ENCODE assay signal across 18 mouse cellular contexts in genomic region chr13:58049121-58049520, GRCm38 (mm10).
"Had no signal": no experiment of that assay in that cellular context is flagged by ENCODE, and none has a peak within 500 bp of the region (broad histone marks: within the 10 kb centered on the region; RNA-seq: fewer than 3 reads in every experiment).

No protein-coding gene starts in this region.

- H3K27ac ChIP-seq: liver, embryonic 15.5 days; lung, embryonic 15.5 days; macrophage; midbrain, embryonic 13.5 days; midbrain, embryonic 15.5 days; neural tube, embryonic 13.5 days; neural tube, embryonic 15.5 days; stomach, embryonic 15.5 days; stomach, postnatal 0 days had no signal

- H3K4me3 ChIP-seq: liver, embryonic 15.5 days; lung, embryonic 15.5 days; megakaryocyte, embryonic 14.5 days; midbrain, embryonic 13.5 days; midbrain, embryonic 15.5 days; neural tube, embryonic 13.5 days; neural tube, embryonic 15.5 days; stomach, embryonic 15.5 days had no signal

- DNase-seq: liver, postnatal 0 days; lung, adult 2 months; lung, postnatal 14 days; lung, postnatal 36 days; right cerebral cortex, postnatal 14 days; thymus, adult 2 months; thymus, postnatal 25 days; thymus, postnatal 4 days had no signal

- H3K27me3 ChIP-seq: liver, embryonic 15.5 days; lung, embryonic 15.5 days; megakaryocyte, embryonic 14.5 days; midbrain, embryonic 13.5 days; midbrain, embryonic 15.5 days; neural tube, embryonic 13.5 days; neural tube, embryonic 15.5 days; stomach, embryonic 15.5 days had no signal

- H3K36me3 ChIP-seq: liver, embryonic 15.5 days; lung, embryonic 15.5 days; stomach, embryonic 15.5 days had no signal

- H3K4me1 ChIP-seq: liver, embryonic 15.5 days; lung, embryonic 15.5 days; midbrain, embryonic 13.5 days; midbrain, embryonic 15.5 days; neural tube, embryonic 13.5 days; neural tube, embryonic 15.5 days; stomach, embryonic 15.5 days had no signal

- H3K9me3 ChIP-seq: liver, embryonic 15.5 days; lung, embryonic 15.5 days; midbrain, embryonic 13.5 days; midbrain, embryonic 15.5 days; neural tube, embryonic 15.5 days; stomach, embryonic 15.5 days had no signal
